19 mouse cellular contexts compared by ENCODE assay signal in genomic region chr3:153272241-153272640, GRCm38 (mm10).
"Had no signal": no experiment of that assay in that cellular context is flagged by ENCODE, and none has a peak within 500 bp of the region (broad histone marks: within the 10 kb centered on the region; RNA-seq: fewer than 3 reads in every experiment).

No protein-coding gene starts in this region.

- H3K4me3 ChIP-seq: lung, embryonic 15.5 days; midbrain, embryonic 10.5 days; midbrain, embryonic 12.5 days; myocyte; neural tube, embryonic 13.5 days; neural tube, embryonic 15.5 days had no signal

- H3K36me3 ChIP-seq: lung, embryonic 15.5 days; midbrain, embryonic 12.5 days; neural tube, embryonic 15.5 days had no signal

- H3K27ac ChIP-seq: liver, embryonic 14.5 days; lung, embryonic 15.5 days; midbrain, embryonic 10.5 days; midbrain, embryonic 12.5 days; neural tube, embryonic 13.5 days; neural tube, embryonic 15.5 days had no signal

- H3K9ac ChIP-seq: liver, embryonic 14.5 days; lung, embryonic 15.5 days; midbrain, embryonic 12.5 days; neural tube, embryonic 13.5 days; neural tube, embryonic 15.5 days had no signal

- DNase-seq: lung, adult 18-20 months; lung, postnatal 4 days; midbrain, embryonic 14.5 days; retina, postnatal 1 day; right cerebral cortex, adult 18-20 months; right cerebral cortex, postnatal 25 days; right cerebral cortex, postnatal 4 days; spleen, adult 18-20 months; thymus, adult 18-20 months; thymus, postnatal 14 days; thymus, postnatal 36 days had no signal

- H3K9me3 ChIP-seq: lung, embryonic 15.5 days had no signal

- ATAC-seq: midbrain, embryonic 16.5 days had no signal

- H3K4me2 ChIP-seq: lung, embryonic 15.5 days; midbrain, embryonic 12.5 days; neural tube, embryonic 13.5 days; neural tube, embryonic 15.5 days had no signal

- H3K27me3 ChIP-seq: lung, embryonic 15.5 days; midbrain, embryonic 12.5 days; neural tube, embryonic 13.5 days; neural tube, embryonic 15.5 days had no signal
